Mouse (Mus musculus): Measurements from ENCODE around the gene Maged1. TPM values are rescaled to one million over a fixed set of nuclear protein-coding genes. Genes with fewer than 3 reads are reported as not detected.
A peak's percentile ranks its signal among the peaks of the same experiment; 100 is the strongest.
"Not testable (repeated sequence)": the region's sequence is repeated elsewhere in the genome, so short reads cannot be mapped to it uniquely, and the experiment has no call there.

Gene Maged1
- polyA plus RNA-seq, 1 experiment from 2014 or later: 1,073 TPM

- ATAC-seq: peak; percentile 11
- H3K27me3 ChIP-seq (ENCODE audit: control insufficient read depth, insufficient read depth, low read depth, low read length): no peaks in the 10 kb centered on the region
- WGBS: 22% methylated on average over 31 of the region's 37 CpGs
- peak overlapping the region; percentile 60 for H3K4me2 ChIP-seq (ENCODE audit: low read length)
- peaks cover 14% of the 10 kb centered on the region; the same call in 1 of the 2 replicates for H3K36me3 ChIP-seq (ENCODE audit: control insufficient read depth, insufficient read depth, low read length)
- H3K4me1 ChIP-seq (ENCODE audit: control insufficient read depth, insufficient read depth, low read length): peaks cover 24% of the 10 kb centered on the region
- H3K4me3 ChIP-seq (ENCODE audit: low read depth, low read length): peak overlapping the region; percentile 64
- H3K27ac ChIP-seq (ENCODE audit: low read length): peak overlapping the region; percentile 89
- peak overlapping the region; percentile 82 for H3K9ac ChIP-seq (ENCODE audit: low read depth, low read length)
- H3K9me3 ChIP-seq (replicated peaks; ENCODE audit: control insufficient read depth, low read length, poor library complexity, severe bottlenecking): no peaks in the 10 kb centered on the region
These were observed 1.4 kb downstream of the Maged1 start for GRCm38 (mm10) chrX:94540341-94541201.

DNA sequence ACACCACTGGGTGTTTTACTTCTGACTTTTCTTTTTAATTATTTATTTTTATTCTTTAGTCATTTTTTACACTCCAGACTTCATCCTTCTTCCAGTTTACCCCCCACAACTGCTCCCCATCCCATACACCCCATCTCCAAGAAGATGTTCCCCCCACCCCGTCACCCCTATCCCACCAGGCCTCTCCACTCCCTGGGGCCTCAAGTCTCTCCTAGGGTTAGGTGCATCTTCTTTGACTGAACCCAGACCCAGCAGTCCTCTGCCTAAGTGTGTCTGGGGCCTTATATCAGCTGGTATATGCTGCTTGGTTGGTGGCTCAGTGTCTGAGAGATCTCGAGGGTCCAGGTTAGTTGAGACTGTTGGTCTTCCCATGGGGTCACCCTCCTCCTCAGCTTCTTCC, 7.6 kb downstream of the Maged1 start:
- Histone ChIP-seq H3K27ac (ENCODE audit: low read length) (no peak overlapping the region), H3K4me3 (ENCODE audit: low read depth, low read length) (no peak overlapping the region), H3K27me3 (ENCODE audit: control insufficient read depth, insufficient read depth, low read depth, low read length) (no peaks in the 10 kb centered on the region), H3K9me3 (replicated peaks; ENCODE audit: control insufficient read depth, low read length, poor library complexity, severe bottlenecking) (no peaks in the 10 kb centered on the region), H3K4me1 (ENCODE audit: control insufficient read depth, insufficient read depth, low read length) (peaks cover 16% of the 10 kb centered on the region), H3K4me2 (ENCODE audit: low read length) (no peak overlapping the region), H3K36me3 (ENCODE audit: control insufficient read depth, insufficient read depth, low read length) (peaks cover 14% of the 10 kb centered on the region; the same call in 1 of the 2 replicates), H3K9ac (ENCODE audit: low read depth, low read length) (no peak overlapping the region)
- 55% methylated on average over 2 of the region's 2 CpGs for WGBS
- no peak for ATAC-seq

GRCm38 (mm10) chrX:94530301-94530700, 11.6 kb downstream of the Maged1 start:
- 79% methylated on average over 3 of the region's 3 CpGs for WGBS
- Histone ChIP-seq H3K4me1 (ENCODE audit: control insufficient read depth, insufficient read depth, low read length) (no peaks in the 10 kb centered on the region), H3K4me2 (ENCODE audit: low read length) (no peak overlapping the region), H3K4me3 (ENCODE audit: low read depth, low read length) (no peak overlapping the region), H3K36me3 (ENCODE audit: control insufficient read depth, insufficient read depth, low read length) (no peaks in the 10 kb centered on the region), H3K9me3 (replicated peaks; ENCODE audit: control insufficient read depth, low read length, poor library complexity, severe bottlenecking) (no peaks in the 10 kb centered on the region), H3K27ac (ENCODE audit: low read length) (no peak overlapping the region), H3K27me3 (ENCODE audit: control insufficient read depth, insufficient read depth, low read depth, low read length) (no peaks in the 10 kb centered on the region), H3K9ac (ENCODE audit: low read depth, low read length) (no peak overlapping the region)
- ATAC-seq: no peak

- Histone ChIP-seq H3K9me3 (replicated peaks; ENCODE audit: control insufficient read depth, low read length, poor library complexity, severe bottlenecking) (no peaks in the 10 kb centered on the region), H3K27me3 (ENCODE audit: control insufficient read depth, insufficient read depth, low read depth, low read length) (no peaks in the 10 kb centered on the region), H3K9ac (ENCODE audit: low read depth, low read length) (no peak overlapping the region), H3K36me3 (ENCODE audit: control insufficient read depth, insufficient read depth, low read length) (no peaks in the 10 kb centered on the region), H3K4me2 (ENCODE audit: low read length) (no peak overlapping the region), H3K27ac (ENCODE audit: low read length) (no peak overlapping the region), H3K4me1 (ENCODE audit: control insufficient read depth, insufficient read depth, low read length) (no peaks in the 10 kb centered on the region), H3K4me3 (ENCODE audit: low read depth, low read length) (no peak overlapping the region)
- 71% methylated on average over 3 of the region's 3 CpGs for WGBS
- no peak for ATAC-seq
These were observed 19.8 kb downstream of the Maged1 start for GRCm38 (mm10) chrX:94522166-94522565.

GRCm38 (mm10) chrX:94508442-94508819, 33.5 kb downstream of the Maged1 start:
- Histone ChIP-seq H3K27ac (ENCODE audit: low read length) (peak overlapping the region; percentile 77), H3K36me3 (ENCODE audit: control insufficient read depth, insufficient read depth, low read length) (no peaks in the 10 kb centered on the region), H3K4me2 (ENCODE audit: low read length) (no peak overlapping the region), H3K27me3 (ENCODE audit: control insufficient read depth, insufficient read depth, low read depth, low read length) (peaks cover 3% of the 10 kb centered on the region; the same call in 1 of the 2 replicates), H3K9ac (ENCODE audit: low read depth, low read length) (no peak overlapping the region), H3K9me3 (replicated peaks; ENCODE audit: control insufficient read depth, low read length, poor library complexity, severe bottlenecking) (no peaks in the 10 kb centered on the region), H3K4me3 (ENCODE audit: low read depth, low read length) (no peak overlapping the region), H3K4me1 (ENCODE audit: control insufficient read depth, insufficient read depth, low read length) (peaks cover 11% of the 10 kb centered on the region)
- 43% methylated on average over 3 of the region's 3 CpGs for WGBS
- peak; percentile 36; the same call in 1 of the 2 replicates for ATAC-seq

DNA sequence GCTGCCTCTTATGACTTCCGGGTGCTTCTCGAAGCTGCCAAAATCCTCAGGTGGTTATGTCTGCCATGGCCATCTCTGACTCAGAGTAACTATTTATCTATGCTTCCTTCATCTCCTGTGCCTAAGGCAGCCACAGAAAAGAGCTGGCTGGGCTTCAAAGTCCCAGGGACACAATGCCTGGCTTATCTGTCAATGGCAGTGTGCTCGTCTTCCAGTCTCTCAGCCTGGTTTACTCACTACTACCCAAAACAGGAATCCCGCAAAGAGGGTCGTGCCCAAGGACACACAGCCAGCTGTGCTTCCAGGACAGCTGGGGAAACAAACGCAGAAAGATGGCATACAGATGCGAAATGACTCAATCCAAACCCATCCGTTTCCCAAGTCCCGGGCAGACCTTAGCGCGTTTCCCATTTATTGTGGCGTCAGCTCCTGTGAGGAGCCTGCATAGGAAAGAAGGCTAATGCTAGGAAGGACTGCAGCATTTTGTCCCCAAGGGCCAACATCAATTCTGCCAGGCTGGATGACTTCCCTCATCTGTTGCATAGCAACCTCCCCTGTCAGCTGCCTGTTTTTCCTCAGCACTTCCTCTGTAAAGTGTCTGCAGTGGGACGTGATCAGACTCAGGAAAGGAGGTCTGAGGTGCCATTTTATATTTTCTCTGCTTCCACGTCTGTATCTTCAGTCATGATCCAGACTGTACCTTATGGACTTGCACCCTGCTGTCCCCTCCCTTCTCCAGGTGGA, 34.1 kb downstream of the Maged1 start:
- WGBS: 32% methylated on average over 7 of the region's 14 CpGs
- H3K4me1 ChIP-seq (ENCODE audit: control insufficient read depth, insufficient read depth, low read length): peaks cover 11% of the 10 kb centered on the region
- H3K27ac ChIP-seq (ENCODE audit: low read length): peak overlapping the region; percentile 84
- not testable (repeated sequence) for H3K4me3 ChIP-seq (ENCODE audit: low read depth, low read length); H3K9me3 ChIP-seq (replicated peaks; ENCODE audit: control insufficient read depth, low read length, poor library complexity, severe bottlenecking); H3K27me3 ChIP-seq (ENCODE audit: control insufficient read depth, insufficient read depth, low read depth, low read length); H3K36me3 ChIP-seq (ENCODE audit: control insufficient read depth, insufficient read depth, low read length); H3K9ac ChIP-seq (ENCODE audit: low read depth, low read length)
- ATAC-seq: peak; percentile 96
- 0 out of 2 replicates have a peak overlapping the region, but pooled peaks have one; percentile 17 for H3K4me2 ChIP-seq (ENCODE audit: low read length)

DNA sequence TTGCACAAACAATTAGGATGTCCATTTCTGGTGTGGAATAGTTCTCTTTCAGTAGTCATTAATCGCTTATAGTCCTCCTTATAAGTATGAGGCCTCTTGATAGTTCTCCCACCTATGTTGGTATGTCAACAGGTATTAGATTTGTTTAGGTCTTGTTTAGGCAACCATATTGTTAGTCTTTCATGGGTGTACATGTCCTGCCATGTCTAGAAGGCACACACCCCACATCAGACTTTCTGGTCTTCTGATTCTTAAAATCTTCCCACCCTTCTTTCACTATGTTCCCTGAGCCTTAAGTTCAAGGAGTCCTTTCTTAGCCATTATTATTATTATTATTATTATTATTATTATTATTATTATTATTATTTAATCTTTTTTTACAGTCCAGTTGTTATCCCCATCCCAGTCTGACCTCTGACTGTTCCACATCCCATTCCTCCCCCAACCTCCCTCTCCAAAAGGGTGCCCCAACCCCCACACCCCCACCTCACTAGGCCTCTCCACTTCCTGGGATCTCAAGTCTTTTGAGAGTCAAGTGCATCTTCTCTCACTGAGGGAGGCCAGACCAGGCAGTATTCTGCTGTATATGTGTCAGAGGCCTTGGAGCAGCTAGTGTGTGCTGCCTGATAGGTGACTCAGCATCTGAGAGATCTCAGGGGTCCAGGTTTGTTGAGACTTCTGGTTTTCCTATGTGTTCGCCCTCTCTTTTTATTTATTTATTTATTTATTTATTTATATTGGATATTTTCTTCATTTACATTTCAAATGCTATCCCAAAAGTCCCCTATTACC, 55.7 kb downstream of the Maged1 start:
- no peak overlapping the region for H3K9ac ChIP-seq (ENCODE audit: low read depth, low read length)
- ATAC-seq: no peak
- H3K4me2 ChIP-seq (ENCODE audit: low read length): no peak overlapping the region
- H3K4me3 ChIP-seq (ENCODE audit: low read depth, low read length): no peak overlapping the region
- no peaks in the 10 kb centered on the region for H3K36me3 ChIP-seq (ENCODE audit: control insufficient read depth, insufficient read depth, low read length)
- no peaks in the 10 kb centered on the region for H3K9me3 ChIP-seq (replicated peaks; ENCODE audit: control insufficient read depth, low read length, poor library complexity, severe bottlenecking)
- H3K27ac ChIP-seq (ENCODE audit: low read length): no peak overlapping the region
- H3K4me1 ChIP-seq (ENCODE audit: control insufficient read depth, insufficient read depth, low read length): no peaks in the 10 kb centered on the region
- WGBS: 94% methylated on average over 2 of the region's 2 CpGs
- peaks cover 3% of the 10 kb centered on the region; the same call in 1 of the 2 replicates for H3K27me3 ChIP-seq (ENCODE audit: control insufficient read depth, insufficient read depth, low read depth, low read length)

All from midbrain, embryonic 16.5 days (tissue).